Mouse (Mus musculus): ENCODE measurements around the gene Srpk1. TPM values are rescaled to one million over a fixed set of nuclear protein-coding genes. Genes with fewer than 3 reads are reported as not detected.

The Srpk1 gene
- polyA plus RNA-seq, 1 experiment: 21.6 TPM

DNA sequence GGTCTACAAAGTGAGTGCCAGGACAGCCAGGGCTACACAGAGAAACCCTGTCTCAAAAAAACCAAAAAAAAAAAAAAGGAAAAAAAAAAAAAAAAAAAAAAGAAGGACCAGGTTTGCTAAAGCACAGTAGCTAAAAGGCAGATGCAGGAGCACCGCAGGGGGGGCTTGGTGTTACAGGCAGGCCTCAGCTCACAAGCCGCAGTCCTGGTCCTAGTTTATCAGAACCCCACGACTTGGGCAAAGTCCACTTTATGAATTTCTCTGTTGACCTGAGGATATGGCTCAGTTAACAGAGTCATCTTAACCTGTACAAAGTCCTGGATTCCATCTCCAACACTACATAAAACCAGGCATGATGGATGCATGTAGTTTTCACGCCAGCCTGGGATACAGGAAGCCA is 7.2 kb downstream of the Srpk1 start:
- 69% methylated on average over 4 of the region's 4 CpGs for WGBS
- peak; percentile 70 for DNase-seq

DNA sequence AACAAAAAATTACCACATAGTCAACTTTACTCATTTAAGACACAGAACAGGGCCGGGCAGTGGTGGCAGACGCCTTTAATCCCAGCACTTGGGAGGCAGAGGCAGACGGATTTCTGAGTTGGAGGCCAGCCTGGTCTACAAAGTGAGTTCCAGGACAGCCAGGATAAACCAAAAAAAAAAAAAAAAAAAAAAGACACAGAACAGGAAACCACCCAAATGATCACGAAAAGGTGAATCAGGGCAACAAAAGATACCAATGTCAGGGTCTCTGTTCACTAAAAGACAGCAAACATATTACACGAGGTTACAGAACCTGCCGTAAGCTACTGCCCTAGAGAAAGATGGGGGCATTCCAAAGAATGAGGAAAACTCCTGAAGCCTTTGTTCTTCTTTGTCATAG is 9.4 kb downstream of the Srpk1 start:
- H3K4me3 ChIP-seq (ENCODE audit: insufficient read depth, low read depth, low read length): no peak overlapping the region
- DNase-seq: no peak
- TF ChIP-seq POLR2A (IDR thresholded peaks at IDR 0.05; ENCODE audit: low read depth, low read length): no peak
- no peak for TF ChIP-seq CTCF (conservative IDR thresholded peaks at IDR 0.05; ENCODE audit: insufficient read depth, insufficient read length, low read depth, low read length)
- H3K27ac ChIP-seq (ENCODE audit: insufficient read depth, low read depth, low read length): no peak overlapping the region
- 83% methylated on average over 6 of the region's 6 CpGs for whole genome bisulfite sequencing
- no peaks in the 10 kb centered on the region for H3K27me3 ChIP-seq (replicated peaks; ENCODE audit: control insufficient read depth, insufficient read depth, low read length)
- peaks cover 8% of the 10 kb centered on the region for H3K4me1 ChIP-seq (ENCODE audit: control insufficient read depth, insufficient read depth, low read length)
- H3K36me3 ChIP-seq (ENCODE audit: control insufficient read depth, insufficient read depth, low read length): no peaks in the 10 kb centered on the region; the same call in 1 of the 2 replicates

More for the DNA sequence above, 7.2 kb downstream of the Srpk1 start:
- peaks cover 11% of the 10 kb centered on the region for H3K4me1 ChIP-seq (ENCODE audit: control insufficient read depth, insufficient read depth, low read length)
- H3K36me3 ChIP-seq (ENCODE audit: control insufficient read depth, insufficient read depth, low read length): no peaks in the 10 kb centered on the region; the same call in 1 of the 2 replicates
- no peak for TF ChIP-seq CTCF (conservative IDR thresholded peaks at IDR 0.05; ENCODE audit: insufficient read depth, insufficient read length, low read depth, low read length)
- no peak for TF ChIP-seq POLR2A (IDR thresholded peaks at IDR 0.05; ENCODE audit: low read depth, low read length)
- no peaks in the 10 kb centered on the region for H3K27me3 ChIP-seq (replicated peaks; ENCODE audit: control insufficient read depth, insufficient read depth, low read length)
- no peak overlapping the region; the same call in 1 of the 2 replicates for H3K27ac ChIP-seq (ENCODE audit: insufficient read depth, low read depth, low read length)
- H3K4me3 ChIP-seq (ENCODE audit: insufficient read depth, low read depth, low read length): no peak overlapping the region

DNA sequence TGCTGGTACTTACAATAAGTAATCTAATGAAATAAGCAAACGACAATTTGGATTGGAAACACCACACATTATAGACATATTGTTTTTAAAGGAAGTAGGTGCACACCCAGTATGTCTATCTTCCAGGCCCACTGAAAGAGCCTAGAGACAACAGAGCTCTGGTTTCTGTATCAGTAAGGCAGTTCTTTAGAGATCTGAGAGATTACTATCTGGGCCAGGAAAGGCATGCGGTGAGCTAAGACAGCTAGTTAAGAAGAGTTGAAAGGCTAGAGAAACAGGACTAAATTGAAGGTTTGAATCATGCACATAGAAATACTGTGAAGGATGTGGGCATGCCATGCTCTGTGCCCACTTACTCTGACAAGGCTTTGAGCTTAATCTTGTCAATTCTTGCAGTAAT is 9.9 kb downstream of the Srpk1 start:
- Histone ChIP-seq H3K4me3 (ENCODE audit: insufficient read depth, low read depth, low read length) (no peak overlapping the region), H3K4me1 (ENCODE audit: control insufficient read depth, insufficient read depth, low read length) (peaks cover 8% of the 10 kb centered on the region), H3K27ac (ENCODE audit: insufficient read depth, low read depth, low read length) (no peak overlapping the region), H3K27me3 (replicated peaks; ENCODE audit: control insufficient read depth, insufficient read depth, low read length) (no peaks in the 10 kb centered on the region), H3K36me3 (ENCODE audit: control insufficient read depth, insufficient read depth, low read length) (no peaks in the 10 kb centered on the region; the same call in 1 of the 2 replicates)
- TF ChIP-seq CTCF (conservative IDR thresholded peaks at IDR 0.05; ENCODE audit: insufficient read depth, insufficient read length, low read depth, low read length): no peak
- TF ChIP-seq POLR2A (IDR thresholded peaks at IDR 0.05; ENCODE audit: low read depth, low read length): no peak
- no peak for DNase-seq
- WGBS: 65% methylated on average over 2 of the region's 2 CpGs

DNA sequence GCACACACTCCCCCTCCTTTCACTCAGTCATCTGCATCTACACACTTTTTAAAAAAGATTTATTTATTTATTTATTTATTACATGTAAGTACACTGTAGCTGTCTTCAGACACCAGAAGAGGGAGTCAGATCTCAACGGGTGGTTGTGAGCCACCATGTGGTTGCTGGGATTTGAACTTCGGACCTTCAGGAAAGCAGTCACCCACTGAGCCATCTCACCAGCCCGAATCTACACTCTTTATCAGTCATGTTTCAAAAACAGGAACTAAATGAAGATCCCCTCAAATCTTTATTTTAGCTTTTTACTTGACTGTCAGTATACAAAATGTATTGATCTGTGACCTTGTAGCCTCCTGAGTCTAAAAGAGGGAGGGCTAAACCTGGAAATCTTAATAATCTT is 13.0 kb downstream of the Srpk1 start:
- Histone ChIP-seq H3K36me3 (ENCODE audit: control insufficient read depth, insufficient read depth, low read length) (peaks cover 1% of the 10 kb centered on the region), H3K4me3 (ENCODE audit: insufficient read depth, low read depth, low read length) (no peak overlapping the region), H3K4me1 (ENCODE audit: control insufficient read depth, insufficient read depth, low read length) (no peaks in the 10 kb centered on the region; the same call in 1 of the 2 replicates), H3K27ac (ENCODE audit: insufficient read depth, low read depth, low read length) (no peak overlapping the region), H3K27me3 (replicated peaks; ENCODE audit: control insufficient read depth, insufficient read depth, low read length) (no peaks in the 10 kb centered on the region)
- WGBS: 57% methylated on average over 3 of the region's 3 CpGs
- DNase-seq: peak; percentile 37
- no peak for TF ChIP-seq POLR2A (IDR thresholded peaks at IDR 0.05; ENCODE audit: low read depth, low read length)
- TF ChIP-seq CTCF (conservative IDR thresholded peaks at IDR 0.05; ENCODE audit: insufficient read depth, insufficient read length, low read depth, low read length): 0 out of 2 replicates have a peak, but pooled peaks have one; percentile 11

DNA sequence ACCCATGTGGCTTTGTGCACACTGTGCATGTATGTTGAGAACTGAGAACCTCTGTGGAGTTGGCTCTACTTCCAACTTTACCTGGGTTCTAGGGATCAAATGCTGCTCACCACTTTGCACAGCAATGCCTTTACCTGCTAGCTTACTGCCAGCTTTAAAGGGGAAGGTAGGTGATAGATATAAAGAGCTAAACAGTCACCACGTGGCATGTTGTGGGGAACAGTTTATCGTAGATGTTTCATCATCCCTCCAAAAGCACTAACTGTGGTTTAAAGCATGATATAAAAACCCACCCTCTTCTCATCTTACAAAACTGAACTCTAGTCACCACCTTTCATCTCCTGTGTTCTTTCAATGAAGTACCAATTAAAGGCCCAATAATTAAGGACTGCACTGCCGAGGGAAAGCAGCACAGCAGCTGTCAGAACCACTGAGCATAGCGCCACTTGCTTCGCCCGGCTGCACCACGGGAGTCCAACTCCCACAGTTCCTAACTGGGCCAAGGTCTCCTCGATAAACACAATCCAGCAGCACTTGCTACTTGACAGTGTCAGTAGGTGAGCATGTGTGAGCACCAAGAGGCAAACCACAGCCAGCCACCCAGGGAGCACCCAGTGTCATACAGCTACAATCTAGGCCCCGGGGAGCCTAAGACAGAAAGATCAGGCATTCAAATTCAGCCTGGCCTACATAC is 20.8 kb downstream of the Srpk1 start:
- WGBS: 55% methylated on average over 9 of the region's 9 CpGs
- no peak overlapping the region for H3K27ac ChIP-seq (ENCODE audit: insufficient read depth, low read depth, low read length)
- no peaks in the 10 kb centered on the region for H3K4me1 ChIP-seq (ENCODE audit: control insufficient read depth, insufficient read depth, low read length)
- TF ChIP-seq CTCF (conservative IDR thresholded peaks at IDR 0.05; ENCODE audit: insufficient read depth, insufficient read length, low read depth, low read length) (no peak), POLR2A (IDR thresholded peaks at IDR 0.05; ENCODE audit: low read depth, low read length) (no peak)
- no peaks in the 10 kb centered on the region for H3K27me3 ChIP-seq (replicated peaks; ENCODE audit: control insufficient read depth, insufficient read depth, low read length)
- peak; percentile 20 for DNase-seq
- H3K36me3 ChIP-seq (ENCODE audit: control insufficient read depth, insufficient read depth, low read length): peaks cover 8% of the 10 kb centered on the region
- H3K4me3 ChIP-seq (ENCODE audit: insufficient read depth, low read depth, low read length): no peak overlapping the region

DNA sequence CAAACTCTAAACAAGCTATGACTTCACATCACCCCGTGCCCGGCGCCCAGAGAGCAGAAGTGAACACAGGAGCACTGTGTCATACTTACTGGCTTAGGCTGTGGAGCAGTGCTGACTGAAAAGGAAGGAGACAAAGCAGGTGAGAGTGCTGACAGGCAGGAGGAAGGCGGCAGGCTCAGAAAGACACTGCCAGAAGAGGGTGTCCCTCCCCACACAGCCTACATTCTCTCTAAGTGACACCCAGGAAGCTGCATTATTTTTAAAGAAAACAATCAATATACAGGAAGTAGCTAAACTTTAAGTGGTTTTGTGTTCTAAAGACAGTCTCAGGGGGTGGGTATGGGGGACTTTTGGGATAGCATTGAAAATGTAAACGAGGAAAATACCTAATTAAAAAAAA is 21.7 kb downstream of the Srpk1 start:
- Histone ChIP-seq H3K4me3 (ENCODE audit: insufficient read depth, low read depth, low read length) (no peak overlapping the region), H3K4me1 (ENCODE audit: control insufficient read depth, insufficient read depth, low read length) (no peaks in the 10 kb centered on the region), H3K27me3 (replicated peaks; ENCODE audit: control insufficient read depth, insufficient read depth, low read length) (no peaks in the 10 kb centered on the region), H3K27ac (ENCODE audit: insufficient read depth, low read depth, low read length) (no peak overlapping the region), H3K36me3 (ENCODE audit: control insufficient read depth, insufficient read depth, low read length) (peaks cover 10% of the 10 kb centered on the region)
- no peak for TF ChIP-seq POLR2A (IDR thresholded peaks at IDR 0.05; ENCODE audit: low read depth, low read length)
- no peak for TF ChIP-seq CTCF (conservative IDR thresholded peaks at IDR 0.05; ENCODE audit: insufficient read depth, insufficient read length, low read depth, low read length)
- DNase-seq: no peak
- WGBS: 75% methylated on average over 5 of the region's 5 CpGs

DNA sequence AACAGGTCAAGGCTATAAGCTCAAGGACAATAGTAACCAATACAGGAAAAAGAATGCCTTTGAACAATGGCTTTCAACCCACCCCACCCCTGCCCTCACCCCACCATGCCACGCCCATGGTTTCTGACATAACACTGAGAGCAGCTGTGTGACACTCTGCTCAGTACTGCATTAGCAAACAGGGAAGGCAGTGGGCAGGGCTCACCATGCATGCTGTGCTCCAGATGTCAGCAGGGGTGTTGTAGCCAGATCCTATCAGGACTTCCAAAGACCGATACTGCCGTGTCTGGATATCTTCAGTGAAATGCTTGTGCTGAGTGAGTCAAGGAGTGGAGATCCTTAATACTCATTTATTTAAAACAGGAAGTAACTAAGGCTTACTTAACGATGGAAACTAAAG is 28.5 kb downstream of the Srpk1 start:
- Histone ChIP-seq H3K27me3 (replicated peaks; ENCODE audit: control insufficient read depth, insufficient read depth, low read length) (no peaks in the 10 kb centered on the region), H3K36me3 (ENCODE audit: control insufficient read depth, insufficient read depth, low read length) (peaks cover 8% of the 10 kb centered on the region), H3K27ac (ENCODE audit: insufficient read depth, low read depth, low read length) (no peak overlapping the region), H3K4me1 (ENCODE audit: control insufficient read depth, insufficient read depth, low read length) (no peaks in the 10 kb centered on the region), H3K4me3 (ENCODE audit: insufficient read depth, low read depth, low read length) (no peak overlapping the region)
- no peak for DNase-seq
- 78% methylated on average over 4 of the region's 4 CpGs for WGBS
- TF ChIP-seq POLR2A (IDR thresholded peaks at IDR 0.05; ENCODE audit: low read depth, low read length): no peak
- TF ChIP-seq CTCF (conservative IDR thresholded peaks at IDR 0.05; ENCODE audit: insufficient read depth, insufficient read length, low read depth, low read length): no peak

Data from kidney, adult 2 months (tissue).